Mouse (Mus musculus): ENCODE data around the gene Hs3st5. TPM values are rescaled to one million over a fixed set of nuclear protein-coding genes. Genes with fewer than 3 reads are reported as not detected.
"Not testable (repeated sequence)": the region's sequence is repeated elsewhere in the genome, so short reads cannot be mapped to it uniquely, and the experiment has no call there.

Hs3st5 gene
- polyA plus RNA-seq, 1 experiment from 2014 or later, result 2.2 TPM

DNA sequence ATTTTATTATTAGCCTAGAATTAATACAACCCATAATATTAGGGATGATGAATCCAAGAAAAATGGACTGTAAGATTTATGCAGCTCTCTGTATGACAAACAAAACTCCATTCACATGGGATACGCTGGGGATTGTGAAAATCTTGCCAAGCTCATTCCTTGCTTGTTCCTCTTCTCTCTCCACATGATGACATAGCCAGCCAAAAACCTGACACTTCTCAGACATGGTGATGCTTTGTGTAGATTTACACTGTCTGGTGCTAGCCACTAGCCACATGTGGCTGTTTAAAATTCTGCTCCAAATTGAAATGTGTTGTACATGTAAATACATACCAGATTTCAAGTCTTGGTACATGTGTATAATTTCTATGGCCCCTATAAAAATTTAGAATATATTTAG lies 6.9 kb upstream of the Hs3st5 start:
- H3K36me3 ChIP-seq (ENCODE audit: control insufficient read depth, insufficient read depth, low read length), result no peaks in the 10 kb centered on the region
- no peak for DNase-seq (ENCODE audit: low spot score, missing footprints)
- WGBS, result 86% methylated on average over 1 of the region's 1 CpGs
- H3K27me3 ChIP-seq (ENCODE audit: control insufficient read depth, insufficient read depth, low read length), result 0 out of 2 replicates have a peak, but pooled peaks cover 3% of the 10 kb centered on the region
- H3K4me2 ChIP-seq, result no peak overlapping the region
- H3K4me3 ChIP-seq (ENCODE audit: low read depth, low read length), result no peak overlapping the region
- no peak overlapping the region for H3K9ac ChIP-seq (ENCODE audit: low read length)
- no peaks in the 10 kb centered on the region for H3K4me1 ChIP-seq (ENCODE audit: control insufficient read depth, insufficient read depth, low read length)
- no peak for ATAC-seq (ENCODE audit: low FRiP score)
- H3K9me3 ChIP-seq (ENCODE audit: control insufficient read depth, low read length), result no peaks in the 10 kb centered on the region
- no peak overlapping the region for H3K27ac ChIP-seq (ENCODE audit: low read depth, low read length)

DNA sequence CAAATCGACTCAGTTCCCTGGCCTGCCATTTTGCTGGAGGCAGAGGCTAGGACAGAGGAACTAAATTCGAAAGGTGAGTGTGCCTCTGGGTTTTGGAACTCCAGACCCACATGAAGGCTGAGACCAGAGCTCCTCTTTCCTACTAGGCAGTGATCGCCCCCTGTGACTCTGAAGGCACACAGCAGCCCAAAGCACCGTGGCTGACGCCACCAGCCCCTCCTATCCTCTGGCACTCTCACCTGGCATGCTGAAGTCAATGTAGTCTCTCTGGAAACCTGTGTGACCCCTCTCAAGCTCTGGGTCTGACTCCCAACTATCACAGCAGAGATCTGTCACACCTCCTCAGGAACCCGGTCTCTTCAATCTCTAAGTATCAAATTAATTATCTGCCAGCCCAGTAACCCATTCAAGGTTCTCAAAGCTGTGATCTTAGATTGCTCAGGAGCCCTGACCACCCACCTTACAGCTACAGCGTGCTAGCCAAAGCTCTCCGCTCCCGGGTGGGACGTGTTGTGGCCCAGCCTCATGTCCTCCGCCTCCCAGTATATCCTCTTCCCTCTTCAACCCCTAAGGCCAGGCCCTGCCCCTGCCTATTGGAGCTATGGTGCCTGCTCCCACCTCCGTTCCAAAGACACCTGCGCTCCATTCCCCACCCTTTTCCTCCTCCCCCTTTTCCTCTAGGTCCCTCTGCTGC lies 434 bp upstream of the Hs3st5 start:
- Histone ChIP-seq H3K9ac (ENCODE audit: low read length) (peak overlapping the region; percentile 31), H3K27ac (ENCODE audit: low read depth, low read length) (no peak overlapping the region), H3K9me3 (ENCODE audit: control insufficient read depth, low read length) (no peaks in the 10 kb centered on the region), H3K4me2 (peak overlapping the region; percentile 97), H3K4me1 (ENCODE audit: control insufficient read depth, insufficient read depth, low read length) (peaks cover 3% of the 10 kb centered on the region; the same call in 1 of the 2 replicates), H3K36me3 (ENCODE audit: control insufficient read depth, insufficient read depth, low read length) (no peaks in the 10 kb centered on the region), H3K4me3 (ENCODE audit: low read depth, low read length) (peak overlapping the region; percentile 56), H3K27me3 (ENCODE audit: control insufficient read depth, insufficient read depth, low read length) (peaks cover 14% of the 10 kb centered on the region)
- ATAC-seq (ENCODE audit: low FRiP score) (peak; percentile 79), DNase-seq (ENCODE audit: low spot score, missing footprints) (peak; percentile 94)
- 9% methylated on average over 13 of the region's 13 CpGs for WGBS

DNA sequence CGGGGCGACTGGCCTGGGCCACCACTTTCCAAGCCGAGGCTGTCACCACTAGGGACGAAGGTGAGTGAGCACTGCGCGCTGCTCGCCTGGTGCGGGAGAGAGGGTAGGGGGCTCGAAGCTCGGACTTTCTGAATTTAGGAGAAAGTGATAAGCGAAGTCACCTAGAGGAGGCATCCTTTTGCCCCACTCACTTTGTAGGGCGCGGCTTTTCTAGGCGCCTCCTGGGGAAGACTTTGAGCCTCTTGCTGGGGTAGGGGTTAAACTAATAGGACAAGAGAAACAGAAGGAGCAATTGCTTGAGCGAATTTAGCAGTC lies 899 bp downstream of the Hs3st5 start:
- Histone ChIP-seq H3K27me3 (ENCODE audit: control insufficient read depth, insufficient read depth, low read length) (peaks cover 14% of the 10 kb centered on the region), H3K4me3 (ENCODE audit: low read depth, low read length) (peak overlapping the region; percentile 56), H3K9ac (ENCODE audit: low read length) (peak overlapping the region; percentile 39), H3K27ac (ENCODE audit: low read depth, low read length) (no peak overlapping the region), H3K36me3 (ENCODE audit: control insufficient read depth, insufficient read depth, low read length) (no peaks in the 10 kb centered on the region), H3K4me1 (ENCODE audit: control insufficient read depth, insufficient read depth, low read length) (peaks cover 3% of the 10 kb centered on the region; the same call in 1 of the 2 replicates), H3K9me3 (ENCODE audit: control insufficient read depth, low read length) (no peaks in the 10 kb centered on the region), H3K4me2 (peak overlapping the region; percentile 97)
- ATAC-seq (ENCODE audit: low FRiP score), result no peak
- peak; percentile 93 for DNase-seq (ENCODE audit: low spot score, missing footprints)
- WGBS, result 0% methylated on average over 15 of the region's 15 CpGs

DNA sequence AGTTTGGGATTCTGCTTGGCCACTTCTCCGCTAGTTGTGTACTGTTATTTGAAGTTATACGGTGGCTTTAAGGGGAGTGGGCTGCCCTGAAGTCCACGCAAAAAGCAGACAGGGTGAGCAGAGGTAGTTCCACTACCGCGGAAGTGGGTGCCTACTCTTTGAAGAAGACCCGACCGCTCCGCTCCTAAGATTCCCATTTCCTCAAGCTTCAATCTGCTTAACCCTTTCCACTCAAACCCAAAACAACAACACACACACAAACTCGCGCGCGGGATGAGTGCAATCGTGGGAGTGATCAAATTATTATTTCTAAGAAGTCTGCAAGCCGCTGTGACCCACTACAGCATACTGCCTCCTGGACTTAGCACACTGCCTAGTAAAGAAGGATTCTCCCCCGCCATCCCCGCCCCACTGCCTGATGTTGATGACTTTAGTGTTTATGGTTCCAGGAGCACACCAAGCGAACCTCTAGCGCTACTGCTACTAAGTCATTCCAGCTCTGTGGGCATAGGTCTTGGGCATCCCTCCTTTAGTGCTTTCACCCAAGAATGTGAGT lies 1.5 kb downstream of the Hs3st5 start:
- Histone ChIP-seq H3K4me3 (ENCODE audit: low read depth, low read length) (peak overlapping the region; percentile 56), H3K4me2 (peak overlapping the region; percentile 97), H3K4me1 (ENCODE audit: control insufficient read depth, insufficient read depth, low read length) (peaks cover 3% of the 10 kb centered on the region; the same call in 1 of the 2 replicates), H3K9ac (ENCODE audit: low read length) (peak overlapping the region; percentile 39; the same call in 1 of the 2 replicates), H3K27ac (ENCODE audit: low read depth, low read length) (no peak overlapping the region), H3K9me3 (ENCODE audit: control insufficient read depth, low read length) (no peaks in the 10 kb centered on the region), H3K27me3 (ENCODE audit: control insufficient read depth, insufficient read depth, low read length) (peaks cover 14% of the 10 kb centered on the region), H3K36me3 (ENCODE audit: control insufficient read depth, insufficient read depth, low read length) (no peaks in the 10 kb centered on the region)
- WGBS, result 2% methylated on average over 18 of the region's 18 CpGs
- ATAC-seq (ENCODE audit: low FRiP score) (no peak), DNase-seq (ENCODE audit: low spot score, missing footprints) (peak; percentile 91)

DNA sequence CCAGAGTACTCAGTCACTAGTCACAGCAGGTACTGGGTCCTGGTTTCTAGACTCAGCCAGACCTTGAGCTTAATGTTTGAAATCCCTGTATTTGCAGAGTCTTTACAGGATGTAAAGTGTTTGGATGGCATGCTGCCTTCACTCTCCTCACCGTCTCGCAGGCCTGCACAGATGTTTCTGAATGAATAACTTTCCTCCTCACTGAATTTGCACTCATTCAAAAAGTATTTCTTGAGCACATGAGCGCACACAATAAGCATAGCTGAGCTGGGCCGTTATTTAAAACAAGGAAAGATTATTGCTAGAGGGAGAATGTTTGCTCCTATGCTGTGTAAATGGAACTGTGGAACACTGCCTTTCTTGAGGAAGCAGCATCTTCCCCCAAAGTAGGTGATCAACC lies 2.9 kb downstream of the Hs3st5 start:
- Histone ChIP-seq H3K9ac (ENCODE audit: low read length) (no peak overlapping the region), H3K9me3 (ENCODE audit: control insufficient read depth, low read length) (no peaks in the 10 kb centered on the region), H3K4me3 (ENCODE audit: low read depth, low read length) (no peak overlapping the region), H3K27ac (ENCODE audit: low read depth, low read length) (no peak overlapping the region), H3K4me2 (no peak overlapping the region), H3K36me3 (ENCODE audit: control insufficient read depth, insufficient read depth, low read length) (no peaks in the 10 kb centered on the region), H3K4me1 (ENCODE audit: control insufficient read depth, insufficient read depth, low read length) (peaks cover 3% of the 10 kb centered on the region; the same call in 1 of the 2 replicates), H3K27me3 (ENCODE audit: control insufficient read depth, insufficient read depth, low read length) (peaks cover 14% of the 10 kb centered on the region)
- 56% methylated on average over 4 of the region's 4 CpGs for WGBS
- DNase-seq (ENCODE audit: low spot score, missing footprints) (no peak), ATAC-seq (ENCODE audit: low FRiP score) (no peak)

DNA sequence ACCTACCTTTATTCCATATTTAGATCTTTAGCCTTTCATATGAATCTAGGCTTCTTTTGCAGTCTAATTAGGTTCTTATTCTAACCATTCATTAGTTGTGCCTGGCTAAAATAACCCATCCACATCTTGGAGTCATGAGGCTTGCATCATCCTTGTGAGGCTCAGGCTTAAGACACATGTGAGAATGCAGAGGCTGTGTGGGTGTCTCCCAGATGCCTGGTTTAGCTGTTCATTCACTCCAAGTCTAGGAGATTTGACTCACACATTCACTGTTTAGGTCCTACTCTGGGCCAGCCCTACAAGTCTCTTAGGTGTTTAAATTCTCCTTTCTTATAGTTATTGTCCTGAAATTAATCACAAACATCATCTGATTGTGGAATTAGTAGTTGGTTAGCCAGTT lies 17.3 kb downstream of the Hs3st5 start:
- no peaks in the 10 kb centered on the region for H3K36me3 ChIP-seq (ENCODE audit: control insufficient read depth, insufficient read depth, low read length)
- H3K27me3 ChIP-seq (ENCODE audit: control insufficient read depth, insufficient read depth, low read length), result no peaks in the 10 kb centered on the region
- ATAC-seq (ENCODE audit: low FRiP score) (no peak), DNase-seq (ENCODE audit: low spot score, missing footprints) (no peak)
- no peak overlapping the region for H3K9ac ChIP-seq (ENCODE audit: low read length)
- no peaks in the 10 kb centered on the region for H3K4me1 ChIP-seq (ENCODE audit: control insufficient read depth, insufficient read depth, low read length)
- no peaks in the 10 kb centered on the region for H3K9me3 ChIP-seq (ENCODE audit: control insufficient read depth, low read length)
- no peak overlapping the region for H3K27ac ChIP-seq (ENCODE audit: low read depth, low read length)
- no peak overlapping the region for H3K4me3 ChIP-seq (ENCODE audit: low read depth, low read length)
- H3K4me2 ChIP-seq, result no peak overlapping the region

DNA sequence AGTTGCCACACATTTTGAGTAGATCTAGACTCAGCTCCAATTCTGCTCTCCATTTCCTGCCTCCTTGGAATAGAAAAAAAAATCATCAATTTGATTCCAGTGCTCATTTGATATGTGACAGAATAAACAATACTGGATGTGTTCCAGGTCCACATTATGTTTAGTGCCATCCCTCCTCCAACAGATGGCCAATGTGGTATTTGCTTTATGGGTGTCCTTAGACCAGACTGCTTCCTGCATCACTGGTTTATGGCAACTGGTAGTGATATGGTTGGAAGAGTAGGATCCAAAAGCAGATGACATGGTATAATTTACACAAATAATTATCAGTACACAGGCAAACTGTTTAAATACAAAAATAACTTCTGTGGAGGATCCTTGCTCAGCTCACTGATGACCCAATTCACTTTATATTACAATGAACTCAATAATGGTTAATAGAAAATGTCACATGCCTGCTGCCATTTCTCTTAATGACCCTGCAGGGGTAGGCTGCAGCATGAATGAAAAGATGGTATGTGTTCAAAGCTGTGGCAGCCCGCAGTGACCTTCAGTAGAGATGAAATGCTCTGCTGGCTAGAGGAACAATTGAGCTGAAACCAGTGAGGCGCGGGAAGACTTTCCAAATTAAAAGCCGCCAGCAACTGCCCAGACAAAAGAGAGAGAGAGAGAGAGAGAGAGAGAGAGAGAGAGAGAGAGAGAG lies 27.2 kb downstream of the Hs3st5 start:
- Histone ChIP-seq H3K9ac (ENCODE audit: low read length) (no peak overlapping the region), H3K27ac (ENCODE audit: low read depth, low read length) (no peak overlapping the region), H3K36me3 (ENCODE audit: control insufficient read depth, insufficient read depth, low read length) (no peaks in the 10 kb centered on the region), H3K4me2 (no peak overlapping the region), H3K27me3 (ENCODE audit: control insufficient read depth, insufficient read depth, low read length) (no peaks in the 10 kb centered on the region), H3K4me3 (ENCODE audit: low read depth, low read length) (no peak overlapping the region), H3K4me1 (ENCODE audit: control insufficient read depth, insufficient read depth, low read length) (peaks cover 4% of the 10 kb centered on the region; the same call in 1 of the 2 replicates), H3K9me3 (ENCODE audit: control insufficient read depth, low read length) (no peaks in the 10 kb centered on the region)
- peak; percentile 71; the same call in 1 of the 2 replicates for ATAC-seq (ENCODE audit: low FRiP score)
- 36% methylated on average over 4 of the region's 4 CpGs for WGBS
- DNase-seq (ENCODE audit: low spot score, missing footprints), result no peak

DNA sequence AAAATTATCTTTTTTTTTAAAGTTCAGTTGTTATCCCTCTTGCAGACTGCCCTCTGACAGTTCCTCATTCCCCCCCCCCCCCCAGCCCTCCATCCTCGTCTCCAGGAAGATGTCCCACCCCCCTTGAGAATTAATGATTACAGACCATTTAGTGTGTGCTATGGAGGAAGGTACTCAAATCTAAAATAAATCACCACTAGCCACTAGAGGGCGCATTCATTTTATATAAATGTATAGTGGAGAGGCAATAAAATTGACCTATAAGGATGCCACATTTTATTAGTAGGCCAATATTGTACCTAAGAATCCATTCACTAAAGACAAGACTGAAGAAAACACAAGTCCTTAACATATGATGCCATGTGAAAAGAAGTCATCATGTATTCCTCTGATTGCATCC lies 40.0 kb downstream of the Hs3st5 start:
- no peak overlapping the region for H3K9ac ChIP-seq (ENCODE audit: low read length)
- no peak overlapping the region for H3K27ac ChIP-seq (ENCODE audit: low read depth, low read length)
- H3K36me3 ChIP-seq (ENCODE audit: control insufficient read depth, insufficient read depth, low read length), result no peaks in the 10 kb centered on the region
- DNase-seq (ENCODE audit: low spot score, missing footprints), result peak; percentile 87
- no peak overlapping the region for H3K4me3 ChIP-seq (ENCODE audit: low read depth, low read length)
- 25% methylated on average over 2 of the region's 2 CpGs for WGBS
- ATAC-seq (ENCODE audit: low FRiP score), result peak; percentile 52; the same call in 1 of the 2 replicates
- no peaks in the 10 kb centered on the region for H3K27me3 ChIP-seq (ENCODE audit: control insufficient read depth, insufficient read depth, low read length)
- no peaks in the 10 kb centered on the region for H3K4me1 ChIP-seq (ENCODE audit: control insufficient read depth, insufficient read depth, low read length)
- no peaks in the 10 kb centered on the region for H3K9me3 ChIP-seq (ENCODE audit: control insufficient read depth, low read length)
- no peak overlapping the region for H3K4me2 ChIP-seq

DNA sequence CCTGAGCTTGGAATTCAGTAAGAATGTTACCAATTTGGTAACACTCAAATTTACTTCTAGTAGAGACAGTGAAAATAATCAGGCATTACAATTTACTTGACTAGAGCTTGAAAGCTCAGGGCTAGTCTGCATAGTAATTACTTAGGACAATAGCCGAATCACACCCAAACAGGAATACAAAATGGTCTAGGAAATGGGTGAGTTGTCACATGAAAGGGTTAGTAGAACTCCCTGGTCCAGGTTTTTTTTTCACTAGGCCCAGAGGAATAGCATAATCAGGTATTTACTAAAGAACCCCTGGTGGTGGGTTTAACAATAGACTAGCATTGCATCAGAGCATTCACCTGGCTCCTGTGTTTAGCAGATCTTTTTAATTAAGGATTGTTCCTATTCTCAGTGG lies 41.1 kb downstream of the Hs3st5 start:
- not testable (repeated sequence) for DNase-seq (ENCODE audit: low spot score, missing footprints); H3K27me3 ChIP-seq (ENCODE audit: control insufficient read depth, insufficient read depth, low read length); H3K9me3 ChIP-seq (ENCODE audit: control insufficient read depth, low read length); H3K9ac ChIP-seq (ENCODE audit: low read length); H3K27ac ChIP-seq (ENCODE audit: low read depth, low read length); H3K4me3 ChIP-seq (ENCODE audit: low read depth, low read length); H3K4me1 ChIP-seq (ENCODE audit: control insufficient read depth, insufficient read depth, low read length); H3K4me2 ChIP-seq; H3K36me3 ChIP-seq (ENCODE audit: control insufficient read depth, insufficient read depth, low read length); ATAC-seq (ENCODE audit: low FRiP score)
- WGBS, result 85% methylated on average over 1 of the region's 1 CpGs

Data from midbrain, embryonic 11.5 days (tissue).